Mouse (Mus musculus): ENCODE measurements at regions not wholly inside any gene's neighbourhood (a gene's known extent, or its start where the extent isn't known, plus 50 kb on each side); places are given as distances from the start of the nearest gene placed in this dataset.

DNA sequence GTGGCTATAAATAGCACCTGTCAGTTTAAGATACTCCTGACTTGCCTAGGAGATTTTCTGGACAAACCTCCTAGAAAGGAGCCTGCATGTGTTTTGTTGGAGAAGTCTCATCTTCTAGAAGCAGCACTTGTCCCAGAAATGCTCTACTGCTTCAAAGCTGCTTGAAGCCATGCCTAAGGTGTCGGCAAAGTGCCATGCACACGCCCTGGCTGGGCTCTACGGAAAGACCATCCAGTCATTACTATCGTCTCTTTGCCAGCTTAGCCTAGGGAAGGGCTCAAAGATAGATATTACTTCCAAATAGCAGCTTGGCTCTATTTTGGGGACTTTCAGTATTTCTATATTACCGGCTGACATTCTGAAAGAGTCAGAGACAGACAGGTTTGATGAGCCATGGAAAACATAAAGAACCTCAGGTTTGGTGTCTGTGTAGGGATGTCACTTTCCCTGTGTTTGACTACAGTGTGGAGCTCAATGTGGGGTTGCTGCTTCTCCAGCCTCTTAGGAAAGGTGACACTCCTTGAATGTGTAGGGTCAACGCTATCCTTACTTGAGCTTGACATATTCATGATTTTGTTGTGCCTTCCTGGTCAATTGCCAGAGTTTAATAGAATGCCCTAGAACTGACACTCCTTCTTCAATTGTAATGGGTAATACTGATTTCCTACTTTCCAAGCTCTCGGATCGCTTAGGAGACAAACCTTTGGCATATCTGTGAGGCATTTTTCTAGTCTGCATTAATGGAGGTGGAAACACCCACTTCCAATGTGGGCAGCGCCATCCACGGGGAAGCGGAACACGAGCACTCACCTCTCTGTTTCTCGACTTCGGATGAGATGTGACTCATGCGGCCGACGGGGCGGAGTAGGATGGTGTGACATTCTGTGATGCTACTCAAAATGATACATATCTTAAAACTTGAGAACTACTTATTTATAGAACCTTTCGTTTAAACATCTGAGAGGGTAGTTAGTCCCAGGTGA lies 251.3 kb downstream of the Enc1 start:
- no peak for TF ChIP-seq CTCF (IDR thresholded peaks at IDR 0.05; ENCODE audit: borderline replicate concordance, extremely low read depth, insufficient read depth, insufficient read length)
- TF ChIP-seq POLR2A (IDR thresholded peaks at IDR 0.05; ENCODE audit: borderline replicate concordance, extremely low read depth, insufficient read depth, insufficient read length, poor library complexity, severe bottlenecking) = no peak
- DNase-seq (ENCODE audit: low read depth) = no peak

DNA sequence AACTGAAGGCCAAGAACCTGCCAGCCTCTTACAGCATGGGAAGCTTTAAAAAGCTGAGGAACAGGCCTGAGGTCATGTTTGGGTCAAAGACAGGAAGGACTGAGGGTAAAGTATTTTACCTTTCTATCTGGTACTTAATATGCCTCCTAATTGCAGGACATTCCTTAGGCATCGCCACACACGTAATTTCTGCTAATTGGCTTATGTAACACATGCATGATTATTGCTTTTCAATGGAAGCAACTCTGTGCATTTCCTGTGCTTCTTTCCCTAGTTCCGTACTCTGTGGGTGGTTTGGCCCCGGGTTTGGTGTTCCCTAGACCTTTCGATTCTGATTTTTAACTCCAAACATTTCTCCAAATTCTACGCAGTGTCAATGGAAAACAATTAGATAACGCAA lies 249.2 kb downstream of the Enc1 start:
- DNase-seq (ENCODE audit: low read depth) = no peak
- TF ChIP-seq POLR2A (IDR thresholded peaks at IDR 0.05; ENCODE audit: borderline replicate concordance, extremely low read depth, insufficient read depth, insufficient read length, poor library complexity, severe bottlenecking) (no peak), CTCF (IDR thresholded peaks at IDR 0.05; ENCODE audit: borderline replicate concordance, extremely low read depth, insufficient read depth, insufficient read length) (no peak)

DNA sequence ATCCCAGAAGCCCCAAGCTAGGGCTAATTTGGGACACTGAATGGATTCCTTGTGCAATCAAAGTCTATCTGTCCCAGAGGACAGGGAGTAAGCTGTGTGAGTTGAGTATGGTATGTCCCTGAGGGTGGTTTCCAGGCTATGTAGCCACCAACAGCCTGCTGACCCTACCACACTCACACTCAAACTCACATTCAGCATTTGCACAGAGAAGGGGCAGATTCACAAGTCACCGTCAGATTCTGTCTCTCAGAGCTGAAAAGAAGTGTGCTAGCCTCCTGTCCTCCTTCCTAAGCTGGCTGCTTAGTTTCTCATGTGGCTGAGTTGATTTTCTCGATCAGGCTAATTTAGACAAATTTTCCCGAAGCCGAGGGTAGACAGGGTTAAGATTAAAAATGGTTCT lies 248.8 kb downstream of the Enc1 start:
- DNase-seq (ENCODE audit: low read depth) = no peak
- TF ChIP-seq CTCF (IDR thresholded peaks at IDR 0.05; ENCODE audit: borderline replicate concordance, extremely low read depth, insufficient read depth, insufficient read length) (no peak), POLR2A (IDR thresholded peaks at IDR 0.05; ENCODE audit: borderline replicate concordance, extremely low read depth, insufficient read depth, insufficient read length, poor library complexity, severe bottlenecking) (no peak)

DNA sequence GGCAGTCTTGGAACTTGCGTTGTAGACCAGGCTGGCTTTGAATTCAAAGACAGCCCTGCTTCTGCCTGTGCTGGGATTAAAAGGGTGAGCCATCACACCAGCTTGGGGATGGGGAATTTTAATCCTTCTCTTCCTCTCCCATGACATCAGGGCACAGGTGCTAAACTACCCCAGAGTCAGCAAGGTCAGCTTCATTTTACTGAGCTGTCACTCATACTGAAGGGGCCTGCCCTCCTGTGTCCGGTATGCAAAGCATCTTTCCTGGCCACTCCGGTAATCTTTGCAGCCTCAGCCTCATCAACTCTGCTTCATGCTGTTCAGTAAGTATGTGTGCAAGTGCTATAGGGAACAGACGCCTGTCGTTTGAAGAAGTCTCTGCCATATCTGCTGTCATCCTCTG lies 248.1 kb downstream of the Enc1 start:
- no peak for DNase-seq (ENCODE audit: low read depth)

DNA sequence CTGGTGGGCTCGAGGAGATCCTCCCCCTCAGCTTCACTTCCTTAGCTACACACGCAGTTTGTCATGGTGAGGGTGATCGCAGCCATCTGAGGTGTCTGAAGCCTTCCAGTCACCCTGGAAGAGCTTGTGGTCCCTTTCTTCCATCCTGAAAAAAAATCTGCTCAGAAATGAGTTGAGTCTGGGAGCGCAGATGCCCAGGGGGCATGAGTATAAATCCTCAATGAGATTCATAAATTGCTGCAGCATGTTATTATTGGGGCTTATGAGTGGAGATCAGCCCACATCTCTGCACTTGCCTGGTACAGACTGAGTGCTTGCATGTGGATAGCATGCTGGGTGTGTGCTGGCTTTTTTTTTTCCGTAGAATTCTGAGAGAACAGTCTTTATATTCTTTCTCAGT lies 247.6 kb downstream of the Enc1 start:
- TF ChIP-seq CTCF (IDR thresholded peaks at IDR 0.05; ENCODE audit: borderline replicate concordance, extremely low read depth, insufficient read depth, insufficient read length) (no peak), POLR2A (IDR thresholded peaks at IDR 0.05; ENCODE audit: borderline replicate concordance, extremely low read depth, insufficient read depth, insufficient read length, poor library complexity, severe bottlenecking) (no peak)
- no peak for DNase-seq (ENCODE audit: low read depth)

More for the DNA sequence above, 248.1 kb downstream of the Enc1 start:
- TF ChIP-seq CTCF (IDR thresholded peaks at IDR 0.05; ENCODE audit: borderline replicate concordance, extremely low read depth, insufficient read depth, insufficient read length) (no peak), POLR2A (IDR thresholded peaks at IDR 0.05; ENCODE audit: borderline replicate concordance, extremely low read depth, insufficient read depth, insufficient read length, poor library complexity, severe bottlenecking) (no peak)

DNA sequence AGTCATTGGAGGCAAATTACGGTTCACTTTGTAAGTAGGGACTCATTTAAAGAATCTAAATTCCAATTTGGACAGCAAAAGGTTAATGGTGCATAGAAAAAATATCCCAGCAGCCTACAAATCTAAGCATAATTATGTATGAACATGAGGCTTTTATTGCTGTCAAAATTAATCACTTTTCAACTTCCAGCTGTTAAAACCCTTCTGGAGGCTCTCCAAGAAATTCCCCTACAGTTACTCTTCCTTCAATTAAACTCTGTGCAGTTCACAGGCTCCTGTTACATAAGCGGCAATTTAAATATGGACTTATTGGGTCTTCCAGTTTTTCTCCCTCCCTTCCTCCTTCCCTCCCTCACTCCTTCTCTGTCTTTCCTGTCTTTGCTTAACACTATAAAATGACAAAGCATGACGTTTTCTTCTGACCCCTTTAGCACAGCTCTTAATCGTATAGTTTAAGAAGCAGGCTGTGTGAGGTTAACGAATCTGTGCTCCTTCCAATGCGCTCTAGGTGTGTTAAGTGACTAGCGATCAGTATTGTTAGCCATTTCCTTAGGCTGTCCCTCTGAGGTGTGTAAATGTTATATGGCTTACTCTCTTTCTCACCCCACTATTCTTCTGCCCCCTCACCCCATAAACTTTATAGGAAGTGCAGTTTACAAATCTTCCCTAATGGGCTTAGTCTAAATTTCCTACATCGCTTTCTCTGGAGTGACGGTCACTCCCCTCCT lies 247.0 kb downstream of the Enc1 start:
- TF ChIP-seq CTCF (IDR thresholded peaks at IDR 0.05; ENCODE audit: borderline replicate concordance, extremely low read depth, insufficient read depth, insufficient read length) = no peak
- no peak for TF ChIP-seq POLR2A (IDR thresholded peaks at IDR 0.05; ENCODE audit: borderline replicate concordance, extremely low read depth, insufficient read depth, insufficient read length, poor library complexity, severe bottlenecking)
- DNase-seq (ENCODE audit: low read depth) = peak; percentile 74

DNA sequence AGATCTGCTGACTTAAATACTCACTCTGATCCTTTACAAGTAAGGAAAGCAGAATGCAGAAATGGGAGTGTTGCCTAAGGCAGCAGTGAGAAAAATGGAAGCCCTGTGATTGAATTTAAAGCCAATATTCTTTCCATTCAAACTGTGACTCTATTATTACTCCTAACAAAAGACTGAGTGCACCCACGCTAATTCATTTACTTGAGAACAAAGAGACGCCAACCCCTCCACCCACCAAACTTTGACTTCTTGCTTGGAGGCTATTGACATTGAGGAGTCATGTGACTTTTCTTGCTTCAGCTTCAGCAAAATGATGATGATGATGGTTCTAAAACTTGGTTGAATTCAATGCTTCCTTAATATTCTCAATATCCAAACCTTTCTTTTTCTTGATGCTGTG lies 245.6 kb downstream of the Enc1 start:
- DNase-seq (ENCODE audit: low read depth) = no peak
- TF ChIP-seq CTCF (IDR thresholded peaks at IDR 0.05; ENCODE audit: borderline replicate concordance, extremely low read depth, insufficient read depth, insufficient read length) (no peak), POLR2A (IDR thresholded peaks at IDR 0.05; ENCODE audit: borderline replicate concordance, extremely low read depth, insufficient read depth, insufficient read length, poor library complexity, severe bottlenecking) (no peak)

DNA sequence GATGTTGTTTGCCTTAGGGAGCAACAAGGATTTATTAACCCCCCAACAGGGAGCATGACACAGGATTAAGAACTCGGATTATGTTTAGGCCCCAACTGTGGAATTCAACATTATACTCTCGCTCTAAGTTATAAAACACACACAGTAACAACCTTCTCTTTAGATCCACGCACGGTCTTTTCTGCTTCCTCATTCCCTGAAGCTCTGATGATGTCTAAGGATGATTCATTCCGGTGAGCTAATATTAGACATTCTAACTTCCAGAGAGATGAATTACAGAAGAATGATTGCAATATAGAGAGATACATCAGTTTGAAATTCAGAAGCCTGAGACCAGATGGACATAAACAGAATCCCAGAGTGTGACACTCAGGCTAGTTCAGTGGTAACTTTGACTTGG lies 245.0 kb downstream of the Enc1 start:
- DNase-seq (ENCODE audit: low read depth) = no peak
- TF ChIP-seq POLR2A (IDR thresholded peaks at IDR 0.05; ENCODE audit: borderline replicate concordance, extremely low read depth, insufficient read depth, insufficient read length, poor library complexity, severe bottlenecking) = no peak
- TF ChIP-seq CTCF (IDR thresholded peaks at IDR 0.05; ENCODE audit: borderline replicate concordance, extremely low read depth, insufficient read depth, insufficient read length) = no peak

DNA sequence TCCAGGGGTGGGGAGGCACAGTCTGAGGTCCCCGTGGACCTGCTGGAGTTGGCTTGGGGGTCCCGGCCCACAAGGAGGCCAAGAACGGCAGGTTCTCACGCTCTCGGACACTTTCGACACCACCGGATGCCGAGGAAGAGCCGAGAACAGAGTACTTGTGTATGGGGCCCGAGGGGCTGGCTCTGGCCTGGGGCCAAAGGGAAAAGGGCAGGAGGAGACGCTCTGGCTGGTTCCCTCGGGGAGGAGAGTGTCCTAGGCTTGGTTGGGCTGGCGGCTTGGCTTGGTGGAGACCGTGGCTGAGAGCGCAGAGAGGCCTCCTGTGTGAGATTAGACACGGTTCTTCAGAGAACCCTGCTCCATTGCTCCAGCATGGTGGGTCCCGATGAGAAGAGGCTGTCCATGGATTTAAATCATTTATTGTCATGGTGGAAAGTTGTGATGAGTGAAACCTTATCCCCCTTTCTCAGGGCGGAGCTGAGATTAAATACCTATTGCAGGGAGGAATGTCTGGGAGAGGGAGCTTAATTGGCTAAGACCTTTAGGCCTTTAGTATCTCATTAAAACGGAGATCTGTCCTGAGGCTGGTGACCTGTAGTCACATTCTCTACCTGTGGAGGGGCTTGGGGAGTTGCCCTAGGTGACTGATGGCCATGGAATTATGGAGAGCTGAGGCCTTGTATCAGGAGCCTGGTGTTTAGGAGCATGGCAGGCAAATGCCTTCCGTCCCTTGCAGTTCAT lies 244.1 kb downstream of the Enc1 start:
- DNase-seq (ENCODE audit: low read depth) = no peak

DNA sequence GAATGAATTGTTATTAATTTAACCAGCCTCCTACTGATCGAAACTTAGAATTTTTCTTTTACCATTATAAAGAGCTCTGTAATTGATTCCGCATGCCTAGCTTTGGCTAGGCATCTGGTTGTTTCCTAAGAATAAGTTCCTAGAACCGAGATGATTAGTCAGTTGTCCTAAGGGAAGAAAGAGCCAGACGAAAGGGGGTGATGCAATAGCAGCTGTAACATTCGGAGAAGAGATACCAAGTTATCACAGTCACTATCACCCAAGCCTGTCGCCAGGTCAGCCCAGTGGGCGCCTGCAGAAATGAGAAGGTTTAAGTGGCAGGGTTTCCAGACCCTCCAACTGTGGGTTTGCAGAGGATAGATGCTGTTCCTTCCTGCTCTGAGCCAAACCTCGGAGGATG lies 242.8 kb downstream of the Enc1 start:
- TF ChIP-seq CTCF (IDR thresholded peaks at IDR 0.05; ENCODE audit: borderline replicate concordance, extremely low read depth, insufficient read depth, insufficient read length) (no peak), POLR2A (IDR thresholded peaks at IDR 0.05; ENCODE audit: borderline replicate concordance, extremely low read depth, insufficient read depth, insufficient read length, poor library complexity, severe bottlenecking) (no peak)
- no peak for DNase-seq (ENCODE audit: low read depth)

More for the DNA sequence above, 244.1 kb downstream of the Enc1 start:
- no peak for TF ChIP-seq POLR2A (IDR thresholded peaks at IDR 0.05; ENCODE audit: borderline replicate concordance, extremely low read depth, insufficient read depth, insufficient read length, poor library complexity, severe bottlenecking)
- TF ChIP-seq CTCF (IDR thresholded peaks at IDR 0.05; ENCODE audit: borderline replicate concordance, extremely low read depth, insufficient read depth, insufficient read length) = no peak

DNA sequence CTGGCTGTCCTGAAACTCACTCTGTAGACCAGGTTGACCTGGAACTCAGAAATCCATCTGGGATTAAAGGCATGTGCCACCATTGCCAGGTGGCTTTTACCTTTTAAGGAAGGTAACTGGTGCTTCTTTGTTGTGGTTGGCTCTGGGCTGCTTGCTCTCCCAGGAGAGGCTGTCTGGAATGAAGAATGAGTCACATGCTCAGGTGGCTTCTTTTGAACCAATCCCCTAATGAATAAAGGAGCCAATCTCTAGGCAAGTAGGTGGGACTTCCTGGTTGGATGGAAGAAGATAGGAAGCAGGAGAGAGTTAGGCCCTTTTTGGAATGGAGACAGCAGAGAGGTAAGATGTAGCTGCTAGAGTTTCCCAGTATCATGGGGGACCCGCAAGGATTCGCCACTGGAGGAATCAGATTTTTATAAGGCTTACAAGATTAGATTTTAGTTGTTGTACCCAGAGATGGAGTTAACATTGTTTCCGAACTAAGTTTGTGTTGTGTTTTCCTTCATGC lies 241.6 kb downstream of the Enc1 start:
- no peak for DNase-seq (ENCODE audit: low read depth)
- TF ChIP-seq CTCF (IDR thresholded peaks at IDR 0.05; ENCODE audit: borderline replicate concordance, extremely low read depth, insufficient read depth, insufficient read length) (no peak), POLR2A (IDR thresholded peaks at IDR 0.05; ENCODE audit: borderline replicate concordance, extremely low read depth, insufficient read depth, insufficient read length, poor library complexity, severe bottlenecking) (no peak)
